Mouse (Mus musculus): ENCODE data around the gene Hsf4.
"Not testable (repeated sequence)": the region's sequence is repeated elsewhere in the genome, so short reads cannot be mapped to it uniquely, and the experiment has no call there.

Gene Hsf4

GRCm38 (mm10) chr8:105269461-105269947, at the start of gene Hsf4:
Gene Hsf4 (plus strand): TSS chr8:105269801.
- peak; percentile 31 for DNase-seq (ENCODE audit: low spot score)

GRCm38 (mm10) chr8:105223850-105224249, 45.8 kb upstream of the Hsf4 start:
- DNase-seq (ENCODE audit: low spot score) = peak; percentile 25

GRCm38 (mm10) chr8:105224413-105225271, 45.0 kb upstream of the Hsf4 start, which contains the start of gene D230025D16Rik:
Gene D230025D16Rik (plus strand): TSS chr8:105225145.
- peak; percentile 95 for DNase-seq (ENCODE audit: low spot score)

DNA sequence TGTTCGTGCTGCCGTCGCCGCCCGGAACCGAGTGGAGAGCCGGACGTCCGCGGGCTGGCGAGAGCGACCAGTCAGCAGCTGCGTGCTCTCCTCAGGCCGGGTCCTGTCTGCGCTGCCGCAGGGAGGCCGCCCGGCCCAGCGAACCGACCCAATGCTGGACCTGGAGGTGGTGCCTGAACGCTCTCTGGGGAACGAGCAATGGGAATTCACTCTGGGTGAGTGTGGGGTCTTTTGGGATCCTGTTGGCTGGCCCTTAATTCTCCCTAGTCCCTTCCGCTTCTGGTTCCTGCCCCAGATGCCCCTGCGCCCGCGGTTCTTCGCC, 44.4 kb upstream of the Hsf4 start:
- DNase-seq (ENCODE audit: low spot score) = no peak

DNA sequence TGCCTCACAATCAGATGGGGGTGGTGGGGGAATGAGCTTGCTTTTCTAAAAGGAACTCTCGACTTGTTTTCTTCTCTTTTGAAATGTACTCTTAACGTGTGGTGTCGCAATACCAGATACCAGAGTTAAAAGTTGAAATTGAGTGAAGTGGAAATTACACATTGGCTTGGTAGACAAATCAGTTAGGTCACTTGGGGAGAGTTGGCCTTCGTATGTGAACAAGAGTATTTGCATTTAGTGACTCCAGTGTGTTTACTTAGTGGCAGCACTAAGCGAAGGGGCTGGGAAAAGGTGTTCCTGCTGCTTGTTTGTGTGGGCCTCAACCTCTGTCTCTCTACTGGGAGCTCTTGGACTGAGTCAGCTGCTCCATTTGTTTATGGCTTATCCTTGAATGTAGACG, 43.7 kb upstream of the Hsf4 start:
- no peak for DNase-seq (ENCODE audit: low spot score)

- no peak for DNase-seq (ENCODE audit: low spot score)
Measured at GRCm38 (mm10) chr8:105231503-105232320, 37.9 kb upstream of the Hsf4 start.

GRCm38 (mm10) chr8:105232321-105232693, 37.3 kb upstream of the Hsf4 start:
- not testable (repeated sequence) for DNase-seq (ENCODE audit: low spot score)

- DNase-seq (ENCODE audit: low spot score) = no peak
Measured at GRCm38 (mm10) chr8:105233126-105233935, 36.3 kb upstream of the Hsf4 start.

GRCm38 (mm10) chr8:105235206-105235605, 34.4 kb upstream of the Hsf4 start:
- no peak for DNase-seq (ENCODE audit: low spot score)

- DNase-seq (ENCODE audit: low spot score) = no peak
Measured at GRCm38 (mm10) chr8:105237442-105238142, 32.0 kb upstream of the Hsf4 start.

DNA sequence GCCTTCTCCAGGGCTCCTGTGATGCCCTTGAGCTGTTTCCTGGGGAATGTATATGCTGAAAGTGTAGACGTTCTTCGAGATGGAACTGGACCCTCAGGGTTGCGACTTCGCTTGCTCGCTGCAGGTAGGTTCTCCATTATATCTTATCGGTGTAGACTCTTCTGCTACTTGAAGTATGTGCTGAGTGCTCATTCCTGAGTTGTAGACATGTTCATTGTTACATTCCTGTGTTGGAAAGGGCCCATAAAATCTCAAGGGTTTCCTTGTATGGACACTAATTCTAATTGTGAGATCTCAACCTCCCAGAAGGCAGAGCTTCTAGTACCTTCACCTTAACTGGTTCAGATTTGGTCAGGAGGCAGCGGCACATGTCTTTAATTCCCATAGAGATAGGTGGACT, 28.6 kb upstream of the Hsf4 start:
- no peak for DNase-seq (ENCODE audit: low spot score)

DNA sequence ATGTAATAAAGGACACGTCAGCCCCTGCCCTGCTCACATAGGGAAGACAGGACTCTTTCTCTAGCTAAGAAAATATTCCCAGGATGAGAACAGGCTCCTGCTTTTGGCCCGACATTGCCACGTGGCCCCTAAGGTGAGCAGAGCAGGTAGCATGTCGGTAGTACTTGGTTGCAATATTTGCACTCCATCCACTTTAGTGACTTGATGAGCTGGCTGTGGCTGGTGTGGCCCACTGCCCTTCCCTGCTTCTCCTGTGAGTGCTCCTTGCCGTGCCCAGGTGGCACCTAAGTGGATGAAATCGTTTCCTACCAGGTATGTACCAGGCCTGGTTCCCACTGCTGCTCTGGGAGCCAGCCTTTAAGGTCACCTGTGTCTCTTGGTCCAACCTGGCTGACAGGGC, 17.6 kb upstream of the Hsf4 start:
- no peak for DNase-seq (ENCODE audit: low spot score)

GRCm38 (mm10) chr8:105252680-105253537, 16.7 kb upstream of the Hsf4 start:
- no peak for DNase-seq (ENCODE audit: low spot score)

GRCm38 (mm10) chr8:105253766-105254151, 15.8 kb upstream of the Hsf4 start:
- no peak for DNase-seq (ENCODE audit: low spot score)

- DNase-seq (ENCODE audit: low spot score) = peak; percentile 89
Measured at GRCm38 (mm10) chr8:105254152-105254965, 15.2 kb upstream of the Hsf4 start.

DNA sequence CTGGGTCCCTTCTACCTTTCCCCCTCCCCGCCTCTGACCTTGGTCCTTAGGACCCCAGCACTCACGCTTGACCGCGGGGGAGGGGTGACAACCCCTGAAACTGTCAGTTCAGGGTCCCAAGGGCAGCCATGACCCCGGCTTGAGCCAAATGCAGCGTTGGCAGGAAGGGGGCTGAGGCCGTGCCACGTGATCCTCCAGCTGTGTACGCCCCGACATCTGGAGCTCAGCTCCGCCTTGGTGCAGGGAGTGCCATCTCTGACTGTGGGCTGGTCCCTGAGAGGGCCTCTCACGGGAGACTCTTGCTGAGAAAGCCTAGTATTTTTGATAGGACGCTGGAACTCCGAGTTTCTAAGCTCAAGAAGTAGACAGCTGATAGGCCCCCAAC, 14.6 kb upstream of the Hsf4 start, which contains the start of gene B3gnt9:
Gene B3gnt9, minus strand, starts transcription at position 188 of the 385 bp plus-strand sequence.
- DNase-seq (ENCODE audit: low spot score) = peak; percentile 79

GRCm38 (mm10) chr8:105257318-105258114, 12.1 kb upstream of the Hsf4 start:
- DNase-seq (ENCODE audit: low spot score) = no peak

- no peak for DNase-seq (ENCODE audit: low spot score)
Measured at GRCm38 (mm10) chr8:105258911-105259720, 10.5 kb upstream of the Hsf4 start.
